Mouse (Mus musculus) MEL (cell line): ENCODE measurements around the gene Tmem131.

Experiments
- CHD1 ChIP-seq: IDR thresholded peaks from 2 replicates; pipeline ENCODE4 v1.6.1; 2012; ENCODE audit warnings: low read depth, mild to moderate bottlenecking, inconsistent platforms, low read length, improper control_type of control experiment
- CTCF ChIP-seq, 3 experiments: IDR thresholded peaks in 2 of 3; conservative IDR thresholded peaks in 1 of 3; 2 replicates each; pipeline ENCODE4 v1.5.1; 2011 to 2012; ENCODE audit warnings: low read length in 3 of 3, low read depth in 2 of 3, mild to moderate bottlenecking in 2 of 3, improper control_type of control experiment in 1 of 3, inconsistent platforms in 1 of 3, mixed read lengths in 1 of 3, moderate library complexity in 1 of 3; ENCODE audit not compliant: control insufficient read depth in 1 of 3, insufficient read depth in 1 of 3, poor library complexity in 1 of 3, severe bottlenecking in 1 of 3
- E2F4 ChIP-seq: IDR thresholded peaks from 2 replicates; pipeline ENCODE4 v1.6.1; 2011; ENCODE audit warnings: low read depth, low read length, improper control_type of control experiment, borderline replicate concordance
- EP300 ChIP-seq, 2 experiments: IDR thresholded peaks; 2 replicates each; pipeline ENCODE4 v1.6.1; 2011; ENCODE audit warnings: improper control_type of control experiment in 2 of 2, low read length in 2 of 2, low read depth in 1 of 2, mild to moderate bottlenecking in 1 of 2
- GABPA ChIP-seq: IDR thresholded peaks from 2 replicates; pipeline ENCODE4 v1.6.1; 2012; ENCODE audit warnings: low read depth, mild to moderate bottlenecking, inconsistent platforms, low read length, improper control_type of control experiment, moderate library complexity
- KAT2A ChIP-seq: conservative IDR thresholded peaks from 2 replicates; pipeline ENCODE4 v1.6.1; 2012; ENCODE audit warnings: low read depth, low read length, improper control_type of control experiment, inconsistent platforms
- MAFK ChIP-seq: IDR thresholded peaks from 2 replicates; pipeline ENCODE4 v1.6.1; 2011; ENCODE audit warnings: low read depth, mild to moderate bottlenecking, low read length, improper control_type of control experiment, borderline replicate concordance
- MEF2A ChIP-seq: IDR thresholded peaks from 2 replicates; pipeline ENCODE4 v1.6.1; 2014; ENCODE audit warnings: low read depth, mild to moderate bottlenecking, inconsistent platforms, low read length, improper control_type of control experiment; ENCODE audit not compliant: poor library complexity, insufficient replicate concordance, severe bottlenecking; ENCODE audit errors: extremely low read depth
- POLR2A ChIP-seq, 2 experiments: IDR thresholded peaks; 2 replicates each; pipeline ENCODE4 v1.6.1; 2011 to 2012; ENCODE audit warnings: low read length in 2 of 2, mild to moderate bottlenecking in 2 of 2, control low read depth in 1 of 2, improper control_type of control experiment in 1 of 2, low read depth in 1 of 2, moderate library complexity in 1 of 2; ENCODE audit not compliant: control insufficient read depth in 1 of 2, insufficient read depth in 1 of 2, poor library complexity in 1 of 2
- USF1 ChIP-seq: IDR thresholded peaks from 2 replicates; pipeline ENCODE4 v1.6.1; 2014; ENCODE audit warnings: low read depth, mild to moderate bottlenecking, inconsistent platforms, low read length, improper control_type of control experiment, moderate library complexity
- ZNF384 ChIP-seq: IDR thresholded peaks from 2 replicates; pipeline ENCODE4 v1.6.1; 2012; ENCODE audit warnings: low read depth, mild to moderate bottlenecking, inconsistent platforms, low read length, improper control_type of control experiment

GRCm38 (mm10) chr1:36940381-36940762 is 3.1 kb downstream of the Tmem131 start:
- no peak for TF ChIP-seq CTCF (IDR thresholded peaks at IDR 0.05 in 2 of 3, conservative IDR thresholded peaks at IDR 0.05 in 1 of 3; ENCODE audit: control insufficient read depth in 1 of 3, insufficient read depth in 1 of 3, low read depth in 2 of 3, low read length in 3 of 3, poor library complexity in 1 of 3, severe bottlenecking in 1 of 3)
- no peak for TF ChIP-seq MAFK
- no peak for TF ChIP-seq USF1
- TF ChIP-seq EP300 (IDR thresholded peaks at IDR 0.05; ENCODE audit: low read depth in 1 of 2, low read length in 2 of 2): no peak
- no peak for TF ChIP-seq E2F4
- no peak for TF ChIP-seq POLR2A (IDR thresholded peaks at IDR 0.05; ENCODE audit: control insufficient read depth in 1 of 2, insufficient read depth in 1 of 2, low read depth in 1 of 2, low read length in 2 of 2, poor library complexity in 1 of 2)
- TF ChIP-seq ZNF384: no peak
- no peak for TF ChIP-seq KAT2A
- no peak for TF ChIP-seq GABPA
- TF ChIP-seq MEF2A: no peak
- TF ChIP-seq CHD1: no peak
